Mouse (Mus musculus) heart, embryonic 12.5 days (tissue): ENCODE results near the gene Cd180. TPM values are rescaled to one million over a fixed set of nuclear protein-coding genes. Genes with fewer than 3 reads are reported as not detected.

ENCODE experiments used
- ATAC-seq: fragments of 200-750 bp; cut with Nextera tagmentation; 2 replicates; pipeline ENCODE4 v1.8.0; 2017; ENCODE audit warnings: moderate TSS enrichment, moderate library complexity; ENCODE audit not compliant: insufficient number of reproducible peaks, low FRiP score
- H3K27ac ChIP-seq: fragments of 300-500 bp; sonication (generic); 2 replicates; pipeline ENCODE4 v1.5.1; 2016; ENCODE audit warnings: mild to moderate bottlenecking, moderate library complexity; ENCODE audit not compliant: poor library complexity, severe bottlenecking
- H3K27me3 ChIP-seq: fragments of 300-500 bp; sonication (generic); replicated peaks from 2 replicates; pipeline ENCODE4 v1.6.1; 2016; ENCODE audit warnings: mild to moderate bottlenecking, moderate library complexity
- H3K36me3 ChIP-seq: fragments of 300-500 bp; sonication (generic); 2 replicates; pipeline ENCODE4 v1.6.1; 2016; ENCODE audit warnings: mild to moderate bottlenecking, moderate library complexity
- H3K4me1 ChIP-seq: fragments of 300-500 bp; sonication (generic); replicated peaks from 2 replicates; pipeline ENCODE4 v1.6.1; 2016; ENCODE audit warnings: mild to moderate bottlenecking
- H3K4me2 ChIP-seq: fragments of 300-500 bp; sonication (generic); 2 replicates; pipeline ENCODE4 v1.6.1; 2016; ENCODE audit warnings: mild to moderate bottlenecking, moderate library complexity
- H3K4me3 ChIP-seq: fragments of 300-500 bp; sonication (generic); 2 replicates; pipeline ENCODE4 v1.5.1; 2016; ENCODE audit warnings: mild to moderate bottlenecking
- H3K9ac ChIP-seq: fragments of 300-500 bp; sonication (generic); 2 replicates; pipeline ENCODE4 v1.6.1; 2016; ENCODE audit warnings: mild to moderate bottlenecking, moderate library complexity
- H3K9me3 ChIP-seq: fragments of 300-500 bp; sonication (generic); replicated peaks from 2 replicates; pipeline ENCODE4 v1.6.1; 2016; ENCODE audit warnings: mild to moderate bottlenecking, moderate library complexity
- WGBS: fragments of 180-500 bp; shearing (Covaris S2); methylation state at CpG from one replicate; pipeline ENCODE4 v1.1.7; 2016; 5-methylcytosine and 5-hydroxymethylcytosine counted together
- polyA plus RNA-seq: library from polyadenylated mRNA; unstranded; fragments of >200 nt; fragmentation: Nextera tagmentation; extraction: Ambion mirVana; gene quantifications from 2 replicates; pipeline ENCODE4 v1.2.1, GENCODE M21; 2016

Gene Cd180
- polyA plus RNA-seq, 1 experiment from 2014 or later: 0.37 TPM

DNA sequence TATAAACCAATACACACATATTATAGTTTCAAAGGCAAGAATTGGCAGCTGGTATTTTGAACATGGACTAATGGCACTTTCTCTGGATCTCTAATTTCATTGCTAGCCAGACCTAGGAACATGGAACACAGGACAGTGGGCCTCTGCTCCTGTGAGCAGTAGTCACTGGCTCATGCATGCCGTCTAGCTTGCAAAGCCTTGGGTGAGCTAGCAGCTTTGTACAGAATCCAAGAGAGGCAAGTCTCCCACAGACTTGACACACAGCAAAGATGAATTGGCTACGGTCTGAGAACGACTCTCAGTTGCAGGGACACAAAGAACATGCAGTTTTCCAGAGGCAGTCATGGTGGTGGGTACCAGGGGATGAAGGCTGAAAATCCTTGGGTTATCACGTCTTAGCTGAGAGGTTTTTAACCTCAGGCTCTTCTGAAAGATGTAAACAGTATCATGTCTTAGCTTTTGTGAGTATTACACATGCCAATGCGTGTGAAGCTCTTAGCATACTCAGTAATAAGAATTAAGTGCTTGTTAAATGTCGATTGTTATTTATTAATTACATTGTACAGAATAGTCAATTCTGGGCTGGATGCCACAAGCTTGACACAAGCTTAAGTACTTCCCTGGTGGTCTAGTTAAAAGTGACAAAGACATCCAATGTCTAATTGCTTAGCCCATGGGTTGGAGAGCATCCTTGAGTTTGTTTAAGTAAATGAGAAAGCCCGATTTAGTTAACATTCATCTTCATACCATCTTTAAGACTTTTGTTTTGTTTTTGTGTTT is 90.4 kb downstream of the Cd180 start:
- H3K4me2 ChIP-seq: no peak overlapping the region
- H3K9ac ChIP-seq: no peak overlapping the region
- H3K27ac ChIP-seq: no peak overlapping the region
- no peaks in the 10 kb centered on the region for H3K9me3 ChIP-seq
- ATAC-seq: no peak
- H3K36me3 ChIP-seq: peaks cover 72% of the 10 kb centered on the region
- no peak overlapping the region for H3K4me3 ChIP-seq
- H3K4me1 ChIP-seq: no peaks in the 10 kb centered on the region
- WGBS: 84% methylated on average over 7 of the region's 7 CpGs
- no peaks in the 10 kb centered on the region for H3K27me3 ChIP-seq

DNA sequence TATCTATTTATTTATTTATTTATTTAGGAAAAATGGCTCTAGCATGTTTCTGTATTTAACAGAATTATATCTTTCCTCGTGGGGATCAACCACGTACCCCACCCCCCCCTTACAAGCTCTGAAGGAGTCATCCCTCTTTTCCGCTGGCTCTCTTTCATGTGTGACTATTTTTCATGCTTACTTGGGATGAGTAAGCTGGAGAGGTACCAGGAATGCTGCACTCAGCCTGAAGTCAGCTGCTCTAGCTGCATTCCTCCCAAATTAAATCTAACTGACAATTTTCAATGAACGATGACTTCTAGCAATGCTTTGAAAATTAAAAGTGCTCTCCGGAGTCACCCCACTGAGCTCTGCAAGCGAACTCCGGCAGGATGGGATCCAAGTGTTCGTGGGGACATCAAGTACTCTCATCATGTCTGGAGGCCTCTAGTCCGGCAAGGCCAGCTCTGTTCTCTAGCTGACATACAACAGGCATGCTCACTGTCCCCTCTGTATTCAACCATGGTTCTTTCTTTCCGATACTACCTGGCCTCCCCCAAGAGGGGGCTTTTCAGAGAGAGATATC is 93.4 kb downstream of the Cd180 start:
- 85% methylated on average over 10 of the region's 10 CpGs for WGBS

More for the DNA sequence above, 93.4 kb downstream of the Cd180 start:
- no peak overlapping the region for H3K4me2 ChIP-seq
- H3K27me3 ChIP-seq: no peaks in the 10 kb centered on the region
- no peak overlapping the region for H3K9ac ChIP-seq
- no peaks in the 10 kb centered on the region for H3K9me3 ChIP-seq
- H3K36me3 ChIP-seq: peaks cover 60% of the 10 kb centered on the region
- ATAC-seq: no peak
- H3K4me3 ChIP-seq: no peak overlapping the region
- no peak overlapping the region for H3K27ac ChIP-seq
- H3K4me1 ChIP-seq: 0 out of 2 replicates have a peak, but pooled peaks cover 5% of the 10 kb centered on the region
